Mouse (Mus musculus): ENCODE results near the gene Klhl12.

DNA sequence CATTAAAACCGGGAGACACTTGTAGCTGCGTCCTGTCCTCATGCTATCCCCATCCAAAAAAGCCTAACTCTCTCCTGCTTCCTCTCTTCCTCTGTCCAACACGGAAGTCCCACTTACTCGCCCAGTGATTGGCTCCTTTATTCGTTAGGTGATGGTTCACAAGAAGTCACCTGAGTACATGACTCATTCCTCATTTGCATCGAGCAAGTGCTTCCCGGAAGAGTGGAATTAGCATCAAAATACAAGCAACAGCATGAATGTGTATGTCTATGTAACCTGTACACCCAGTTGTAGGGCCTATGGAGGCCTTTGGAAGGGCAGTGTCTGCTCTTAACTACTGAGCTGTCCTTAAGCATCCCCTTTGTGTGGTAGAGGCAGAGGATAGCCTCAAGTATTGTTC is 36.9 kb downstream of the Klhl12 start:
- TF ChIP-seq CTCF (IDR thresholded peaks at IDR 0.05; ENCODE audit: control insufficient read depth, insufficient read depth, insufficient read length) (no peak), MAX (IDR thresholded peaks at IDR 0.05) (no peak), MYOG (IDR thresholded peaks at IDR 0.05; ENCODE audit: control insufficient read depth, extremely low read depth, insufficient read length) (no peak), USF1 (IDR thresholded peaks at IDR 0.05; ENCODE audit: low read depth) (no peak)

All from C2C12 (cell line).